Mouse (Mus musculus): ENCODE data around the gene Neurl2. TPM values are rescaled to one million over a fixed set of nuclear protein-coding genes. Genes with fewer than 3 reads are reported as not detected.
"Not testable (repeated sequence)": the region's sequence is repeated elsewhere in the genome, so short reads cannot be mapped to it uniquely, and the experiment has no call there.

Gene Neurl2
- polyA plus RNA-seq, 1 experiment from 2014 or later: 7.9 TPM

DNA sequence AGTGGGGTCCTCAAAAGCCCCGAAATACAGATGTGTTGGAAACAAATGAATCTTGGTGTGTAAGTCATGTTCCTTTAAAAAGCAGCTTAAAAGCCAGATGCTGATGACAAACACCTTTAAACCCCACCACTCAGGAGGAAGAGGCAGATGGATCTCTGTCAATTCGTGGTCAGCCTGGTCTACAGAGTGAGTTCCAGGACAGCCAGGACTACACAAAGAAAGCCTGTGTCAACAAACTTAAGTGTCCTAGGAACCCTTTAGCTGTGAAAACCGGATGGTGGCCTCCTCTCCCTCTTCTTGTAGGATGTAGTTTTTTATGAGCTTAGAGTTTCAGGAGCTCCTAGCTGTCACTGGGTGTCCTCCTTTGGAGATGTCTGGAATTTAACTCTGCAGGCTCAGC lies 40.4 kb upstream of the Neurl2 start:
- H3K4me1 ChIP-seq (replicated peaks; ENCODE audit: control insufficient read depth, insufficient read depth, low read length): peaks cover 12% of the 10 kb centered on the region
- 74% methylated on average over 3 of the region's 3 CpGs for WGBS
- no peaks in the 10 kb centered on the region for H3K9me3 ChIP-seq (ENCODE audit: control insufficient read depth, low read length)
- no peak overlapping the region for H3K9ac ChIP-seq
- DNase-seq (ENCODE audit: low spot score): no peak
- no peak for ATAC-seq (ENCODE audit: low FRiP score)
- no peaks in the 10 kb centered on the region for H3K36me3 ChIP-seq (replicated peaks; ENCODE audit: control insufficient read depth, insufficient read depth)
- H3K4me2 ChIP-seq (replicated peaks): no peak overlapping the region
- H3K27me3 ChIP-seq (ENCODE audit: control insufficient read depth, insufficient read depth, low read length): no peaks in the 10 kb centered on the region
- H3K4me3 ChIP-seq (replicated peaks; ENCODE audit: low read length): no peak overlapping the region
- no peak overlapping the region for H3K27ac ChIP-seq

DNA sequence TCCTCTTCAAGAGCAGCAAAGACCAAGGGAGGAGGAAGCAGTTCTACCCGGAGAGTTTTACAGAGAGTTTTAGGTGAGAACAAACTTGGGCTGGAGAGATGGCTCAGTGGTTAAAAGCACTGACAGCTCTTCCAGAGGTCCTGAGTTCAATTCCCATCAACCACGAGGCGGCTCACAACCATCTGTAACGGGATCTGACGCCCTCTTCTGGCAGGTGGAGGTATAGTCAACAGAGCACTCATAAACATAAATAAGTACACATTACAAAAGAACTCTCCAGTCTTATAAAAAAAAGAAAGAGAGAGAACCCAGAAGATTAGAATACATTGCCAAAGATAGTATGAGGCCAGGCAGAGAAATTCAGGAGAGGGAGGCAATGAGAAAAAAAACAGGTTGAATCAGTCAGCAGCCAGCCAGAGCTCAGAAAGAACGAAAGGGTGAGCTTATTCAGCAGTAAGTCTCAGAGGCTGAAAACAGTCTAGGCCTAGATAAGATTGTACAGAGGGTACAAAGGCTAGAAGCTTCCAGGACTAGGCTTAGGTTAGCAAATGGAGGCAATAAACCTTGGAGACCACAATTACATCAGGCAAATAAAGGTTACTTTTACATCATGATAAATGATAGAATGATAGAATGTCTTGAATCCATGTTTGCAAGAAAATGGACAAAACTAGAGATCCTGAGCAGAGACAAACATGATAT lies 38.5 kb upstream of the Neurl2 start:
- Histone ChIP-seq H3K4me3 (replicated peaks; ENCODE audit: low read length) (no peak overlapping the region), H3K9me3 (ENCODE audit: control insufficient read depth, low read length) (0 out of 2 replicates have a peak, but pooled peaks cover 3% of the 10 kb centered on the region), H3K4me2 (replicated peaks) (no peak overlapping the region), H3K27me3 (ENCODE audit: control insufficient read depth, insufficient read depth, low read length) (no peaks in the 10 kb centered on the region), H3K36me3 (replicated peaks; ENCODE audit: control insufficient read depth, insufficient read depth) (no peaks in the 10 kb centered on the region), H3K4me1 (replicated peaks; ENCODE audit: control insufficient read depth, insufficient read depth, low read length) (no peaks in the 10 kb centered on the region), H3K27ac (no peak overlapping the region), H3K9ac (no peak overlapping the region)
- 58% methylated on average over 6 of the region's 6 CpGs for WGBS
- no peak for ATAC-seq (ENCODE audit: low FRiP score)
- no peak for DNase-seq (ENCODE audit: low spot score)

DNA sequence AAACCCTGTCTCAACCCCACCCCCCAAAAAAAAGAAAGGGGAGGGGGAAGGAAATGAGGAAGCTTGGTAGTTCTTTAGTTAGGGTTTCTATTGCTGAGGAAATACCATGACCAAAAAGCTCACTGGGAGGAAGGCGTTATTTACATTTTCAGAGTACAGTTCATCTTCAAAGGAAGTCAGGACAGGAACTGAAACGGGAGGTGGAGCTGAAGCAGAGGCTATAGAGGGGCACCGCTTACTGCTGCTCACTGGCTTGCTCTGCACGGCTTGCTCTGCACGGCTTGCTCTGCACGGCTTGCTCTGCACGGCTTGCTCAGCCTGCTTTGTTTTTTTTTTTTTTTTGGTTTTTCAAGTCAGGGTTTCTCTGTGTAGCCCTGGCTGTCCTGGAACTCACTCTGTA lies 35.2 kb upstream of the Neurl2 start:
- Histone ChIP-seq H3K27me3 (ENCODE audit: control insufficient read depth, insufficient read depth, low read length) (no peaks in the 10 kb centered on the region), H3K9me3 (ENCODE audit: control insufficient read depth, low read length) (0 out of 2 replicates have a peak, but pooled peaks cover 3% of the 10 kb centered on the region), H3K27ac (no peak overlapping the region), H3K36me3 (replicated peaks; ENCODE audit: control insufficient read depth, insufficient read depth) (no peaks in the 10 kb centered on the region), H3K4me2 (replicated peaks) (no peak overlapping the region), H3K4me1 (replicated peaks; ENCODE audit: control insufficient read depth, insufficient read depth, low read length) (no peaks in the 10 kb centered on the region), H3K4me3 (replicated peaks; ENCODE audit: low read length) (no peak overlapping the region), H3K9ac (no peak overlapping the region)
- ATAC-seq (ENCODE audit: low FRiP score) (no peak), DNase-seq (ENCODE audit: low spot score) (no peak)
- WGBS: 83% methylated on average over 7 of the region's 7 CpGs

DNA sequence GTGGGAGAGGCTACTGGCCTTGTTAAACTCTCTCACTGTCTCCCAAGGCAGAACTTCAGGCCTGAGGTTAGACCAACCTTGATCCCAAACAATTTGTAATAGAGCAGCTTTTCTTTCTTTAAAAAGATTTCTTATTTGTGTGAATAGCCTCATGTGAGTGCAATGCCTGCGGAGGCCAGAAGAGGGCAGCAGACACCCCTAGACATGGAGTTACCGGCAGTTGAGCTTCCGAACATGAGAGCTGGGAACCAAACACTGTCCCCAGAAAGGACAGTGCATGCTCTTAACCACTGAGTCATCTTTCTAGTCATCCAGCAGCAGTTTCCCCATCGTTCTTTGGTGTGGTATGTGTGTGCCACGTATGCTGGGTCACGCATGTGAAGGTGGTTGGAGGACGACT lies 34.3 kb upstream of the Neurl2 start:
- H3K27me3 ChIP-seq (ENCODE audit: control insufficient read depth, insufficient read depth, low read length): no peaks in the 10 kb centered on the region
- H3K9me3 ChIP-seq (ENCODE audit: control insufficient read depth, low read length): 0 out of 2 replicates have a peak, but pooled peaks cover 3% of the 10 kb centered on the region
- 92% methylated on average over 7 of the region's 7 CpGs for WGBS
- H3K36me3 ChIP-seq (replicated peaks; ENCODE audit: control insufficient read depth, insufficient read depth): no peaks in the 10 kb centered on the region
- no peak overlapping the region for H3K9ac ChIP-seq
- H3K4me3 ChIP-seq (replicated peaks; ENCODE audit: low read length): no peak overlapping the region
- ATAC-seq (ENCODE audit: low FRiP score) (no peak), DNase-seq (ENCODE audit: low spot score) (no peak)
- no peaks in the 10 kb centered on the region for H3K4me1 ChIP-seq (replicated peaks; ENCODE audit: control insufficient read depth, insufficient read depth, low read length)
- no peak overlapping the region for H3K27ac ChIP-seq
- no peak overlapping the region for H3K4me2 ChIP-seq (replicated peaks)

DNA sequence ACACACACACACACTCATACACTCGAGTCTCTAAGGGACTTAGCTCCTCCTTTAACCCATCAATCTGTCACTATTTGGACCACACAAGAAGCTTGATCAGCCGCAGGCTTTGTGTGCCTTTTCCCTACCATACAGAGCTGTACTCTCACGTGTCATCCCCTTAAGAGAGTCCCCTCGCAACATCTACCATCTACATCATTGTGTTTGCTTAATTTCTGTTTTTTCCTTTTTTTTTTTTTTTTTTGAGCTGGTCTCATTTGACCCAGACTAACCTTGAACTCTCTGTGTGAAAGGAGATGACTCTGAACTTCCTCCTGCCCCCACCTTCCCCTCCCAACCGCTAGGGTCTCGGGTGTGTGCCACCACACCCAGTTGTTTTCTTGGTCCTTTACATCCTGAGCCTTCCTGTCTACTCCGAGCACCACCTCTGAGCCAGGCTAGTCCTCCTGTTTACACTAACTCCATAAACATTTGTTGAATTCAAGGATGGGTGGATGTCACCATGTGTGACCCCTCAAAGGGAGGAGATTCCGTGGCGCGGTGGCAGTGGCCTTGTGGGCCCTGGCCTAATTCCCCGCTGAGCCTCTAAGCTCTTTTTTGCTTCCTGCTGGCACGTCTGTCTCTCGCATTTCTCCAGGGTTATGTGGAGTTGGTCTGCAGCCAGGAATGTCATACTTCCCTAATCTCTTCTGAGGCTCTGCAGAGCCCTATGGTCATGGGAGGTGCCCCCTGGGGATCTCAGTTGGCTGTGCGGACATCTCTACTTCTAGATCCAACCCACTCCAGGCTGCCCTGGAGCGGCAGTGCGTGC lies 33.7 kb upstream of the Neurl2 start:
- H3K27me3 ChIP-seq (ENCODE audit: control insufficient read depth, insufficient read depth, low read length): no peaks in the 10 kb centered on the region
- H3K9ac ChIP-seq: no peak overlapping the region
- ATAC-seq (ENCODE audit: low FRiP score) (no peak), DNase-seq (ENCODE audit: low spot score) (no peak)
- H3K9me3 ChIP-seq (ENCODE audit: control insufficient read depth, low read length): 0 out of 2 replicates have a peak, but pooled peaks cover 3% of the 10 kb centered on the region
- H3K36me3 ChIP-seq (replicated peaks; ENCODE audit: control insufficient read depth, insufficient read depth): no peaks in the 10 kb centered on the region
- H3K4me1 ChIP-seq (replicated peaks; ENCODE audit: control insufficient read depth, insufficient read depth, low read length): no peaks in the 10 kb centered on the region
- no peak overlapping the region for H3K27ac ChIP-seq
- WGBS: 64% methylated on average over 16 of the region's 16 CpGs
- H3K4me3 ChIP-seq (replicated peaks; ENCODE audit: low read length): no peak overlapping the region
- H3K4me2 ChIP-seq (replicated peaks): no peak overlapping the region

DNA sequence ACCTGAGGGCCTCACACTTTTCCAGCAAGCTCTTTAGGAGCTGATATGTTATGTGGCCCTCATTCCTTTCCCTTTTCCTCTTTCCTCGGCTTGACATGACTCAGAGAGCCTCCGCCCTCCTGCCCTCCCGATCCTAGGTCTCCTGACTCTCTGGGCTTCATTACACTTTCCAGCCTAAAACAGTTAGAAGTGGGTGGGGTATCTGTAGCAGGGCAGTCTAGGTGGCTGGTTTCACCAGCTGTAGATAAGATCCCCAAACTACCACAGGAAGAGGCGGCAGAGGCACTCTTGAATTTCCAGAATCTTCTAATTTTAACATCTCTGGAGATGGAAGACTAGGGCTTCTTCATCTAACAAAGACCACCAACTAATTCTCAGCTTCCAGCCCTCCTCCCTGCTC lies 31.3 kb upstream of the Neurl2 start:
- no peak overlapping the region for H3K4me2 ChIP-seq (replicated peaks)
- H3K27ac ChIP-seq: no peak overlapping the region
- H3K4me3 ChIP-seq (replicated peaks; ENCODE audit: low read length): no peak overlapping the region
- 0 out of 2 replicates have a peak, but pooled peaks cover 3% of the 10 kb centered on the region for H3K9me3 ChIP-seq (ENCODE audit: control insufficient read depth, low read length)
- WGBS: 87% methylated on average over 4 of the region's 4 CpGs
- ATAC-seq (ENCODE audit: low FRiP score) (no peak), DNase-seq (ENCODE audit: low spot score) (no peak)
- no peaks in the 10 kb centered on the region for H3K4me1 ChIP-seq (replicated peaks; ENCODE audit: control insufficient read depth, insufficient read depth, low read length)
- no peaks in the 10 kb centered on the region for H3K36me3 ChIP-seq (replicated peaks; ENCODE audit: control insufficient read depth, insufficient read depth)
- no peaks in the 10 kb centered on the region; the same call in 1 of the 2 replicates for H3K27me3 ChIP-seq (ENCODE audit: control insufficient read depth, insufficient read depth, low read length)
- H3K9ac ChIP-seq: no peak overlapping the region

DNA sequence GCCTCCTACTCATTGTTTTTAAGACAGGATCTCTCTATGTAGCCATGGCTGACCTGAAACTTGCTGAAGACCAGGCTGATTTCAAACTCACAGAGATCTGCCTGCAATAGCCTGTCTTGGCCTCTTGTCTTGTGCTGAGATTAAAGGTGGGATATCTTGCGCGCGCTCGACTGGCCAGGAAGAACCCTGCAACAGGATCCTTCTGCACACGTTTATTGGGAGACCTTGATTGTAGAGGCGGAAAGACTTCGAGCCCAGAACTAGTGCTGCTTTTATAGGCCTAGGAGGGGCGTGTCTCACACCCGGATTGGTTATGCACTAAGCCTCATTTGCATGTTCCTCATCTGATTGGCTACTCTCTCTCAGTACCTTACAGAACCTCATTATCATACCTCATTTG lies 30.2 kb upstream of the Neurl2 start:
- H3K27ac ChIP-seq; H3K36me3 ChIP-seq (replicated peaks; ENCODE audit: control insufficient read depth, insufficient read depth); H3K9me3 ChIP-seq (ENCODE audit: control insufficient read depth, low read length); ATAC-seq (ENCODE audit: low FRiP score); H3K27me3 ChIP-seq (ENCODE audit: control insufficient read depth, insufficient read depth, low read length); H3K4me3 ChIP-seq (replicated peaks; ENCODE audit: low read length); H3K4me1 ChIP-seq (replicated peaks; ENCODE audit: control insufficient read depth, insufficient read depth, low read length); DNase-seq (ENCODE audit: low spot score); H3K9ac ChIP-seq; H3K4me2 ChIP-seq (replicated peaks): not testable (repeated sequence)
- 95% methylated on average over 7 of the region's 9 CpGs for WGBS

DNA sequence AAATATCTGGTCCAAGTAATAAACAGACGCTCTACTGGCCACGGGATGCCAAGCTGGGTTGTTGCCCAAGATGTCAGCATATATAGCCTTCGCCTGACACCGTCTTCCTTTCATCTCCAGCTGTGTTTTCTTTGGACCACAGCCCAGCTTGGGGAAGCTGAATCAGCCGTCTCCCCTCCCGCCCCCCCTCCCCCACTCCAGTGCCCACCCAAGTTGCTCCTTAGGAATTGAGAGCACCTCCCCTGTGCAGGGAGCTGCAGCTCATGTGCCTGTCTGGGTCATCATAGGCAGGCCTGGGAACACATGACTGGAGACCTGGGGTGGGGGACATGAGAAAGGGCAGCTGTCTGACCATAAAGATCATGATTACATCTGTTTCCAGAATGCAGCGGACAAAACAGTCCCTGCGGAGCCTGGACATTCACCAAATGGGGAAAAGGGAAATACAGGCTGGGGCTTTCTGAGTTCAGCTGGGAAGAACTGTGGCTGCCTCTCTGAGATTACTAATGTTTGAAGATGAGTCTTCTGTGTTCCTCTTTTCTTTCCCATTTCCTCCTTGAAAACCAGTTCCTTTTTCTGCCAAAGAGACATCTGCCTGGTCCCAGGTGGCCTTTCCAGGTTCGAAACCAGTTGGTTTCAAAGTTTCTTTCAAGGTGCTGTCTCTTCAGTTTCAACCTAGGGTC lies 29.1 kb upstream of the Neurl2 start:
- Histone ChIP-seq H3K27ac (peak overlapping the region; percentile 66), H3K9me3 (ENCODE audit: control insufficient read depth, low read length) (no peaks in the 10 kb centered on the region), H3K4me2 (replicated peaks) (no peak overlapping the region), H3K4me1 (replicated peaks; ENCODE audit: control insufficient read depth, insufficient read depth, low read length) (peaks cover 8% of the 10 kb centered on the region), H3K27me3 (ENCODE audit: control insufficient read depth, insufficient read depth, low read length) (peaks cover 14% of the 10 kb centered on the region), H3K36me3 (replicated peaks; ENCODE audit: control insufficient read depth, insufficient read depth) (no peaks in the 10 kb centered on the region), H3K9ac (no peak overlapping the region), H3K4me3 (replicated peaks; ENCODE audit: low read length) (no peak overlapping the region)
- ATAC-seq (ENCODE audit: low FRiP score): peak; percentile 41; the same call in 1 of the 2 replicates
- DNase-seq (ENCODE audit: low spot score): peak; percentile 79
- WGBS: 46% methylated on average over 9 of the region's 9 CpGs

DNA sequence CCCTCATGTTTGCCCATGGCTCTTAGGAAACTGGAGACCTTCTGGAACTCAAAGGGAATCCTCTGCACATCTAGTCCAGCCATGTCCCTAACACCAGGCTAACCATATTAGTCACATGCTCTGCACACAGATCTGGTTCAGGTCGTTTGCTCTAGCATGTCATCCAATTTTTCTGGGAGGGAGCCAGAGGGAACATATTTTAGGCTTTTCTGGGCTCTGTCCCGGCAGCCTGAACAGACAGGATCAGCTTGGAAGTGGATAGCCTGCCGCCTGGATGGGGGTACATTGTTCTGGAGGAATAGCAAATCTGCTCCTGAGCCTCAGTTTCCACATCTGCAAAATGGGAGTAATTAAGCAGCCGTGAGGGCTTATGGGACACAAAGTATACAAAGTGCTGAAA lies 27.8 kb upstream of the Neurl2 start:
- Histone ChIP-seq H3K9ac (no peak overlapping the region), H3K36me3 (replicated peaks; ENCODE audit: control insufficient read depth, insufficient read depth) (no peaks in the 10 kb centered on the region), H3K4me2 (replicated peaks) (no peak overlapping the region), H3K4me3 (replicated peaks; ENCODE audit: low read length) (no peak overlapping the region), H3K4me1 (replicated peaks; ENCODE audit: control insufficient read depth, insufficient read depth, low read length) (peaks cover 20% of the 10 kb centered on the region), H3K27me3 (ENCODE audit: control insufficient read depth, insufficient read depth, low read length) (peaks cover 26% of the 10 kb centered on the region), H3K9me3 (ENCODE audit: control insufficient read depth, low read length) (no peaks in the 10 kb centered on the region), H3K27ac (no peak overlapping the region)
- ATAC-seq (ENCODE audit: low FRiP score) (no peak), DNase-seq (ENCODE audit: low spot score) (no peak)
- WGBS: 77% methylated on average over 4 of the region's 4 CpGs
